Comparison of ENCODE assay signal across 31 mouse cellular contexts in genomic region chr15:83776265-83777000, GRCm38 (mm10). TPM values are rescaled to one million over a fixed set of nuclear protein-coding genes. Genes with fewer than 3 reads are reported as not detected.
DNase-seq lines count a peak whose midpoint lies in the region; ATAC-seq lines count a peak whose summit lies in the region.
"Had no signal": no experiment of that assay in that cellular context is flagged by ENCODE, and none has a peak within 500 bp of the region (broad histone marks: within the 10 kb centered on the region; RNA-seq: fewer than 3 reads in every experiment).

No protein-coding gene starts in this region.

- no peak overlapping the region for H3K4me3 ChIP-seq in forebrain, embryonic 14.5 days (ENCODE audit: low read depth, low read length)
- H3K4me3 ChIP-seq in forebrain, embryonic 15.5 days: no peak overlapping the region
- H3K4me3 ChIP-seq in limb, embryonic 10.5 days: no peak overlapping the region
- H3K4me3 ChIP-seq: embryonic facial prominence, embryonic 15.5 days; forebrain, embryonic 12.5 days; gastrocnemius, adult 2 months; hindbrain, embryonic 12.5 days; layer of hippocampus, adult 2 months; limb, embryonic 12.5 days had no signal

- no peak overlapping the region for H3K4me2 ChIP-seq in forebrain, embryonic 14.5 days (ENCODE audit: low read length)
- no peak overlapping the region for H3K4me2 ChIP-seq in forebrain, embryonic 15.5 days (replicated peaks)
- H3K4me2 ChIP-seq: embryonic facial prominence, embryonic 15.5 days; forebrain, embryonic 12.5 days; heart, embryonic 11.5 days; hindbrain, embryonic 12.5 days; limb, embryonic 12.5 days; liver, embryonic 11.5 days had no signal

- H3K9me3 ChIP-seq in forebrain, embryonic 14.5 days (replicated peaks; ENCODE audit: control insufficient read depth, low read length): no peaks in the 10 kb centered on the region
- no peaks in the 10 kb centered on the region for H3K9me3 ChIP-seq in forebrain, embryonic 15.5 days
- no peaks in the 10 kb centered on the region for H3K9me3 ChIP-seq in limb, embryonic 10.5 days (replicated peaks)
- H3K9me3 ChIP-seq: embryonic facial prominence, embryonic 15.5 days; forebrain, embryonic 12.5 days; hindbrain, embryonic 12.5 days; limb, embryonic 12.5 days had no signal

- no peaks in the 10 kb centered on the region for H3K36me3 ChIP-seq in forebrain, embryonic 14.5 days (ENCODE audit: control insufficient read depth, insufficient read depth, low read length)
- H3K36me3 ChIP-seq in forebrain, embryonic 15.5 days: no peaks in the 10 kb centered on the region
- no peaks in the 10 kb centered on the region for H3K36me3 ChIP-seq in limb, embryonic 10.5 days
- H3K36me3 ChIP-seq: embryonic facial prominence, embryonic 15.5 days; forebrain, embryonic 12.5 days; G1E; hindbrain, embryonic 12.5 days; limb, embryonic 12.5 days had no signal

- peaks cover 16% of the 10 kb centered on the region; the same call in 1 of the 2 replicates for H3K4me1 ChIP-seq in forebrain, embryonic 14.5 days (ENCODE audit: control insufficient read depth, insufficient read depth, low read length)
- H3K4me1 ChIP-seq in forebrain, embryonic 15.5 days: peaks cover 57% of the 10 kb centered on the region
- peaks cover 17% of the 10 kb centered on the region for H3K4me1 ChIP-seq in limb, embryonic 10.5 days

- no peak overlapping the region for H3K27ac ChIP-seq in forebrain, embryonic 14.5 days (ENCODE audit: low read depth, low read length)
- H3K27ac ChIP-seq in forebrain, embryonic 15.5 days (replicated peaks): no peak overlapping the region
- H3K27ac ChIP-seq in limb, embryonic 10.5 days: no peak overlapping the region
- H3K27ac ChIP-seq: embryonic facial prominence, embryonic 15.5 days; forebrain, embryonic 12.5 days; gastrocnemius, adult 2 months; hindbrain, embryonic 12.5 days; layer of hippocampus, adult 2 months; limb, embryonic 12.5 days had no signal

- ATAC-seq in forebrain, embryonic 14.5 days: no peak
- ATAC-seq in forebrain, embryonic 15.5 days (replicated peaks): no peak
- ATAC-seq: intestine, embryonic 16.5 days had no signal

- H3K9ac ChIP-seq in forebrain, embryonic 14.5 days (ENCODE audit: low read length): no peak overlapping the region
- H3K9ac ChIP-seq in forebrain, embryonic 15.5 days (replicated peaks): no peak overlapping the region
- H3K9ac ChIP-seq: embryonic facial prominence, embryonic 15.5 days; forebrain, embryonic 12.5 days; hindbrain, embryonic 12.5 days; limb, embryonic 12.5 days had no signal

- DNase-seq in forebrain, embryonic 14.5 days (ENCODE audit: low spot score): peak; percentile 18
- DNase-seq in R1 (ENCODE audit: low read depth, low spot score): peak; percentile 19
- peak; percentile 41 for DNase-seq in limb, embryonic 10.5 days (ENCODE audit: low spot score)
- peak; percentile 22 for DNase-seq in lung, postnatal 14 days
- no peak for DNase-seq in left cerebral cortex, postnatal 10 days (ENCODE audit: extremely low spot score in 1 of 2, low spot score in 2 of 2)
- no peak for DNase-seq in liver
- no peak for DNase-seq in adrenal gland, adult 2 months
- DNase-seq: adrenal gland, adult 8-10 months; cerebellum, adult 11 months; cerebellum, adult 9-10 months; gastrocnemius, adult 2 months; gastrocnemius, postnatal 36 days; heart, adult 18-20 months; heart, postnatal 36 days; kidney, postnatal 25 days; midbrain, embryonic 14.5 days; retina, postnatal 1 day; right cerebral cortex, postnatal 14 days had no signal

- intact Hi-C loops in left cerebral cortex, postnatal 10 days (cut with DNase I): no loop called here

- 66% methylated on average over 6 of the region's 6 CpGs for WGBS in forebrain, embryonic 14.5 days
- 69% methylated on average over 6 of the region's 6 CpGs for WGBS in forebrain, embryonic 15.5 days
- WGBS in limb, embryonic 10.5 days: 89% methylated on average over 6 of the region's 6 CpGs

- no peaks in the 10 kb centered on the region for H3K27me3 ChIP-seq in forebrain, embryonic 14.5 days (replicated peaks; ENCODE audit: control insufficient read depth, insufficient read depth, low read length)
- H3K27me3 ChIP-seq in forebrain, embryonic 15.5 days: no peaks in the 10 kb centered on the region
- H3K27me3 ChIP-seq in limb, embryonic 10.5 days (ENCODE audit: low read depth, poor library complexity, severe bottlenecking): peaks cover 82% of the 10 kb centered on the region

RNA-seq across cellular contexts. Expression of gene Mpped1, which starts 2.8 kb away (rescaled TPM):
- 194 and 262 TPM in 2 replicates for polyA plus RNA-seq in forebrain, embryonic 14.5 days (2014; fragmentation: Nextera tagmentation; extraction: Ambion mirVana)
- 323 and 347 TPM in 2 replicates for polyA plus RNA-seq in forebrain, embryonic 15.5 days (2015; fragmentation: Nextera tagmentation; extraction: Ambion mirVana)
- 2.4 and 3.8 TPM in 2 replicates for polyA plus RNA-seq in limb, embryonic 10.5 days (2016; fragmentation: Nextera tagmentation; extraction: Ambion mirVana)
- total RNA-seq in left cerebral cortex, postnatal 10 days (2021): 100 to 1,000 TPM; 270 to 308 TPM
- not detected for total RNA-seq in adrenal gland, adult 2 months (2021)
- not detected in 2 replicates for polyA plus RNA-seq in adrenal gland, adult 2 months (2012; rRNA removed)
- total RNA-seq: G1E; gastrocnemius, adult 2 months; gastrocnemius, postnatal 36 days; heart, adult 18-20 months; heart, postnatal 36 days; monocyte, adult 5-6 weeks had no signal
- polyA plus RNA-seq: G1E; liver, embryonic 16.5 days; small intestine, adult 2 months had no signal

RNA-seq across cellular contexts. Expression of gene Scube1, which starts 51.6 kb away (rescaled TPM):
- polyA plus RNA-seq in forebrain, embryonic 14.5 days (2014; fragmentation: Nextera tagmentation; extraction: Ambion mirVana): 8.2 and 13.6 TPM in 2 replicates
- 17.9 and 20.9 TPM in 2 replicates for polyA plus RNA-seq in forebrain, embryonic 15.5 days (2015; fragmentation: Nextera tagmentation; extraction: Ambion mirVana)
- polyA plus RNA-seq in limb, embryonic 10.5 days (2016; fragmentation: Nextera tagmentation; extraction: Ambion mirVana): 124 TPM in 2 replicates
- total RNA-seq in left cerebral cortex, postnatal 10 days (2021): 10 to 100 TPM; 38.2 to 39.3 TPM
- total RNA-seq in adrenal gland, adult 2 months (2021): 1 to 10 TPM; 3.2 to 9.1 TPM
- polyA plus RNA-seq in adrenal gland, adult 2 months (2012; rRNA removed): 10.5 and 15.1 TPM in 2 replicates
- total RNA-seq: monocyte, adult 5-6 weeks had no signal
- polyA plus RNA-seq: G1E had no signal

Comparison
In these comparisons a context has a peak if more than half of its experiments do, and no peak if none do; other contexts are left out.
1. DNase-seq: peak in forebrain, embryonic 14.5 days (single experiment), R1 (single experiment), limb, embryonic 10.5 days (single experiment) and lung, postnatal 14 days (single experiment); none in left cerebral cortex, postnatal 10 days (0 of 2), liver (single experiment) and adrenal gland, adult 2 months (single experiment).
2. RNA of gene Mpped1, which starts 2.8 kb away (polyA plus RNA-seq): 323 to 347 TPM in forebrain, embryonic 15.5 days and 194 to 262 TPM in forebrain, embryonic 14.5 days; 2.4 to 3.8 TPM in limb, embryonic 10.5 days and not detected in adrenal gland, adult 2 months; every median in the first group is over 10 times any median in the second.